Mouse (Mus musculus) kidney, adult 11 months (tissue): ENCODE measurements around the gene Olfr1307.

Experiments used
- DNase-seq: peaks from one replicate; pipeline ENCODE4 v3.0.0; 2022

Gene Olfr1307

DNA sequence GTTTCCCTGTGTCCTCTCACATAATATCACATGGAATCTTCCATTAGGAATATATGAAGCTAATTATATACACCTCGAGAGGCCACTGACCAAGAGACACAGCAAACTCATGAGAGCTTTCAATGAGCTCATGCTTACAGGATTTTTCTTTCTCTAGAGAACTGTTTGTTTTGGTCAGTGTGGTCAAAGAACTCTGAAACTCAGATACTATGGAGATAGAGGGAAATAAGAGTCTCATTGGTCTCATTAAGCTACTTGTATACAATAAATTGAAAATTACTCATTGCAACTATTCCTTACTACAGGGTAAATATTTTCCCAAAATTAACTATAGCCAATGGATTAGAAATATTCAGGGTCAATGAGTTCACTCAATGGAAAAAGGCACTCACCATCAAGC is at the start of gene Olfr1307:
Gene Olfr1307 (minus strand): TSS at position 101 of the 400 bp plus-strand sequence.
- DNase-seq = no peak

DNA sequence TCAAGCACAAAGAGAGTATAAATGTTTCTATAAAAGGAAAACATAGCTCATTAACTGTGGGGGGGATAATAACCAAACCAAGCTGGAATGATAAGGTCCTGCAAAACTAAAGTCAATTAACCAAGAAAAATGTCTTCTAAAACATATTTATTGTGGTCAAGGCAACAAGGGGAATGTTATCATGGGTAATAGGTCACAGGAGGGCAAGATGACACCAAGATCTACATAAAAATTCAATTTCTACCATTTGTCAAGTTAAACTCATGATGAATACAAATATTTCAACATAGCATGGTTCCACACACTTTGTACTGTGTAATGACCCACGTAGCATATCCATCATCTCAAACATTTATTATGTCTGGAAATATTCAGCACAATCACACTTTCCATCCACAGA is 40.9 kb upstream of the Olfr1307 start, which contains the start of gene Olfr1309:
Gene Olfr1309 (minus strand): TSS at position 101 of the 400 bp plus-strand sequence.
- no peak for DNase-seq

DNA sequence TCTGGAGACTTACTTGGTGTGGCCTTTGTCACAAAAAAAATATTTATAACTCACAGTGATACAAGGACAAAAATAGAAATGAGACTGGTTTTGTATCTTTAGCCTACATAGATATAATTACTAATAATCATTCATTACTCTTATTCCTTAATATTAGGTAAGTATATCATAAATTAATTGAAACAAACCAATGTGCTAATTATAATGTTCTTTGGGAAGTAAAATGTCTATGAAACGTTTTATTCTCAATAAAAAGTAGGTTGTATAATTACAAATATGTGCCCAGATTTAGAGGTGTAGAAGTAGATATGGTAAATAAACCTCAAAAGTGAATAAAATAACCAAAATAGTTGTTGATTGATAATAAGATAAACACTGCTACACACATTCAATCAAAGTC is 15.6 kb upstream of the Olfr1307 start, which contains the start of gene Olfr1308:
Gene Olfr1308 (minus strand): TSS at position 101 of the 400 bp plus-strand sequence.
- no peak for DNase-seq

DNA sequence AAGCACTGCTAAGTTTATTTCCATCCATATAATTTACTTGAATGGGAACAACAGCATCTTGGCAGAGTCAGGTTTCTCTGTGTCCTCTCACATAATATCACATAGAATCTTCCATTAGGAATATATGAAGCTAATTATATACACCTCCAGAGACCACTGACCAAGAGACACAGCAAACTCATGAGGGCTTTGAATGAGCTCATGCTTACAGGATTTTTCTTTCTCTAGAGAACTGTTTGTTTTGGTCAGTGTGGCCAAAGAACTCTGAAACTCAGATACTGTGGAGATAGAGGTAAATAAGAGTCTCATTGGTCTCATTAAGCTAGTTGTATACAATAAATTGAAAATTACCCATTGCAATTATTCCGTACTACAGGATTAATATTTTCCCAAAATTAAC is 33.1 kb downstream of the Olfr1307 start, which contains the start of gene Olfr1306:
Gene Olfr1306 (minus strand): TSS at position 101 of the 400 bp plus-strand sequence.
- no peak for DNase-seq
